Comparison of ENCODE assay signal across 9 mouse cellular contexts in the genomic region with DNA sequence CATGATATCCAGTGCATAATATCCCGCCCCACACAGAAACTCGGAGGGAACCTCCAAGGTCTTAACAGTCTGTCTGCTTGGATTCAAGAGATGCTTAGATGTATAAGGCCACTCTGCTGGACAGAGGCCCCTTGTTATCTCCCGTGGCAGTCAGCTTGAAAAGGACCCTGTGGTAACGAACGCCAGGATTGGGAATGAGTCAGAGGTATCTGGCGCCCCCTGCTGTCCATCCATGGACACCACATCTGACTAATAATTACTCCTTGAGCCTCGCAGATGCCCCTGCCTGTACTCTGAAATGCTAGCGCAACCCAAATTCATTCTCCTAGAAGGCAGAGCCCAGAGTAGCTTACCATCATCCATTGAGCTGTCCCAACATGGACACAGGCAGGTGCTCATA. TPM values are rescaled to one million over a fixed set of nuclear protein-coding genes. Genes with fewer than 3 reads are reported as not detected.
DNase-seq lines count a peak whose midpoint lies in the region; ATAC-seq and TF ChIP-seq lines count a peak whose summit lies in the region.
"Had no signal": no experiment of that assay in that cellular context is flagged by ENCODE, and none has a peak within 500 bp of the region (broad histone marks: within the 10 kb centered on the region; RNA-seq: fewer than 3 reads in every experiment).

No protein-coding gene starts in this region.

- no peaks in the 10 kb centered on the region for H3K4me1 ChIP-seq in ES-Bruce4 (ENCODE audit: control insufficient read depth, insufficient read depth, low read length)
- H3K4me1 ChIP-seq in bone marrow macrophage, adult 2 months (ENCODE audit: control insufficient read depth, insufficient read depth, low read length), result peaks cover 6% of the 10 kb centered on the region; the same call in 1 of the 2 replicates
- no peaks in the 10 kb centered on the region for H3K4me1 ChIP-seq in embryonic fibroblast, embryonic 13.5 days (ENCODE audit: control insufficient read depth, insufficient read depth, low read length)
- H3K4me1 ChIP-seq in lung, adult 2 months (ENCODE audit: control insufficient read depth, insufficient read depth, low read length), result no peaks in the 10 kb centered on the region
- H3K4me1 ChIP-seq in neural tube, embryonic 15.5 days, result peaks cover 16% of the 10 kb centered on the region

- H3K36me3 ChIP-seq in ES-Bruce4 (ENCODE audit: control insufficient read depth, insufficient read depth, low read length, poor library complexity, severe bottlenecking), result no peaks in the 10 kb centered on the region
- no peaks in the 10 kb centered on the region for H3K36me3 ChIP-seq in neural tube, embryonic 15.5 days

- ATAC-seq in neural tube, embryonic 15.5 days (ENCODE audit: low FRiP score), result peak; percentile 53

- peak; percentile 74 to 80 for DNase-seq in heart, postnatal 14 days
- peak; percentile 87 to 88 for DNase-seq in kidney, postnatal 4 days
- peak; percentile 64 for DNase-seq in lung, adult 2 months
- peak; percentile 38 for DNase-seq in urinary bladder, adult 2 months (ENCODE audit: low spot score)

- no peak overlapping the region for H3K27ac ChIP-seq in ES-Bruce4 (ENCODE audit: insufficient read depth, low read length)
- H3K27ac ChIP-seq in bone marrow macrophage, adult 2 months (ENCODE audit: insufficient read depth, low read depth, low read length), result no peak overlapping the region
- no peak overlapping the region for H3K27ac ChIP-seq in embryonic fibroblast, embryonic 13.5 days (ENCODE audit: insufficient read depth, low read length)
- 0 out of 2 replicates have a peak overlapping the region, but pooled peaks have one; percentile 13 for H3K27ac ChIP-seq in neural tube, embryonic 15.5 days (replicated peaks)

- intact Hi-C loops in heart, postnatal 14 days (cut with DNase I), result loop anchor here (1.0 to 2.0 kb wide), 3 partner anchors 33 to 187 kb away; no protein-coding TSS in a partner anchor

- H3K27me3 ChIP-seq in ES-Bruce4 (ENCODE audit: control insufficient read depth, insufficient read depth, low read length, poor library complexity, severe bottlenecking), result no peaks in the 10 kb centered on the region
- H3K27me3 ChIP-seq in neural tube, embryonic 15.5 days (replicated peaks), result 0 out of 2 replicates have a peak, but pooled peaks cover 3% of the 10 kb centered on the region

- no peak for TF ChIP-seq POLR2A in ES-Bruce4 (IDR thresholded peaks at IDR 0.05; ENCODE audit: insufficient read depth, low read length)
- no peak for TF ChIP-seq POLR2A in bone marrow macrophage, adult 2 months (IDR thresholded peaks at IDR 0.05; ENCODE audit: borderline replicate concordance, low read depth, low read length)
- TF ChIP-seq POLR2A in embryonic fibroblast, embryonic 13.5 days (IDR thresholded peaks at IDR 0.05; ENCODE audit: low read depth, low read length), result no peak
- TF ChIP-seq POLR2A in lung, adult 2 months (IDR thresholded peaks at IDR 0.05; ENCODE audit: borderline replicate concordance, extremely low read depth, low read depth, low read length), result no peak

- H3K4me2 ChIP-seq in neural tube, embryonic 15.5 days, result peak overlapping the region; percentile 28

- WGBS in lung, adult 2 months, result 8% methylated on average over 8 of the region's 8 CpGs
- 8% methylated on average over 8 of the region's 8 CpGs for WGBS in neural tube, embryonic 15.5 days

- H3K9me3 ChIP-seq in ES-Bruce4 (replicated peaks; ENCODE audit: control insufficient read depth, insufficient read depth, low read length, poor library complexity, severe bottlenecking), result no peaks in the 10 kb centered on the region
- no peaks in the 10 kb centered on the region for H3K9me3 ChIP-seq in neural tube, embryonic 15.5 days (replicated peaks)

- no peak overlapping the region for H3K9ac ChIP-seq in ES-Bruce4 (ENCODE audit: low read depth, poor library complexity, severe bottlenecking)
- H3K9ac ChIP-seq in neural tube, embryonic 15.5 days (replicated peaks), result peak overlapping the region; percentile 1; the same call in 1 of the 2 replicates

- peak; percentile 87 for TF ChIP-seq CTCF in ES-Bruce4 (IDR thresholded peaks at IDR 0.05; ENCODE audit: low read depth, low read length)
- peak; percentile 91 for TF ChIP-seq CTCF in bone marrow macrophage, adult 2 months (IDR thresholded peaks at IDR 0.05; ENCODE audit: low read depth, low read length)
- TF ChIP-seq CTCF in embryonic fibroblast, embryonic 13.5 days (IDR thresholded peaks at IDR 0.05; ENCODE audit: borderline replicate concordance, insufficient read depth, low read length), result peak; percentile 71; the same call in 1 of the 2 replicates
- TF ChIP-seq CTCF in lung, adult 2 months (IDR thresholded peaks at IDR 0.05; ENCODE audit: insufficient read depth, low read length), result peak; percentile 88

- no peak overlapping the region for H3K4me3 ChIP-seq in ES-Bruce4 (ENCODE audit: low read depth, low read length)
- 0 out of 2 replicates have a peak overlapping the region, but pooled peaks have one; percentile 2 for H3K4me3 ChIP-seq in bone marrow macrophage, adult 2 months (ENCODE audit: insufficient read depth, low read length)
- H3K4me3 ChIP-seq in embryonic fibroblast, embryonic 13.5 days (ENCODE audit: insufficient read depth, low read length), result no peak overlapping the region
- no peak overlapping the region for H3K4me3 ChIP-seq in lung, adult 2 months (replicated peaks; ENCODE audit: extremely low read depth, low read depth, low read length)
- H3K4me3 ChIP-seq in neural tube, embryonic 15.5 days (replicated peaks), result no peak overlapping the region

- no peak for TF ChIP-seq EP300 in ES-Bruce4 (IDR thresholded peaks at IDR 0.05; ENCODE audit: insufficient read depth, low read depth, low read length)

RNA-seq across cellular contexts. Expression of gene Otos, which starts 0.9 kb away (rescaled TPM):
- not detected in 2 replicates for polyA plus RNA-seq in ES-Bruce4 (2011; ENCODE audit: insufficient read depth, insufficient read length, low read depth, missing spikeins)
- polyA plus RNA-seq in bone marrow macrophage, adult 2 months (2012; ENCODE audit: insufficient read depth, insufficient read length, missing spikeins), result 0.80 TPM in 1 of 2 replicates, not detected in the other
- polyA plus RNA-seq in embryonic fibroblast, embryonic 13.5 days (2011; ENCODE audit: insufficient read length, low read depth, missing spikeins), result not detected in 2 replicates
- not detected for total RNA-seq in heart, postnatal 14 days (2021)
- polyA plus RNA-seq in lung, adult 2 months (2012; rRNA removed), result 0.18 TPM in 1 of 2 replicates, not detected in the other
- 0.33 and 0.73 TPM in 2 replicates for polyA plus RNA-seq in neural tube, embryonic 15.5 days (2015; fragmentation: Nextera tagmentation; extraction: Ambion mirVana)
- polyA plus RNA-seq in urinary bladder, adult 2 months (2012; rRNA removed), result 0.14 and 0.15 TPM in 2 replicates

RNA-seq across cellular contexts. Expression of gene Cops9, which starts 6.0 kb away (rescaled TPM):
- polyA plus RNA-seq in ES-Bruce4 (2011; ENCODE audit: insufficient read depth, insufficient read length, low read depth, missing spikeins), result 107 and 119 TPM in 2 replicates
- polyA plus RNA-seq in bone marrow macrophage, adult 2 months (2012; ENCODE audit: insufficient read depth, insufficient read length, missing spikeins), result 221 and 248 TPM in 2 replicates
- 188 and 227 TPM in 2 replicates for polyA plus RNA-seq in embryonic fibroblast, embryonic 13.5 days (2011; ENCODE audit: insufficient read length, low read depth, missing spikeins)
- 100 to 1,000 TPM; 217 to 236 TPM for total RNA-seq in heart, postnatal 14 days (2021)
- 73.6 and 107 TPM in 2 replicates for polyA plus RNA-seq in lung, adult 2 months (2012; rRNA removed)
- 541 and 661 TPM in 2 replicates for polyA plus RNA-seq in neural tube, embryonic 15.5 days (2015; fragmentation: Nextera tagmentation; extraction: Ambion mirVana)
- 247 and 282 TPM in 2 replicates for polyA plus RNA-seq in urinary bladder, adult 2 months (2012; rRNA removed)

RNA-seq across cellular contexts. Expression of gene Olfr12, which starts 30.2 kb away (rescaled TPM):
- not detected in 2 replicates for polyA plus RNA-seq in ES-Bruce4 (2011; ENCODE audit: insufficient read depth, insufficient read length, low read depth, missing spikeins)
- polyA plus RNA-seq in bone marrow macrophage, adult 2 months (2012; ENCODE audit: insufficient read depth, insufficient read length, missing spikeins), result not detected in 2 replicates
- not detected in 2 replicates for polyA plus RNA-seq in embryonic fibroblast, embryonic 13.5 days (2011; ENCODE audit: insufficient read length, low read depth, missing spikeins)
- total RNA-seq in heart, postnatal 14 days (2021), result not detected
- polyA plus RNA-seq in lung, adult 2 months (2012; rRNA removed), result not detected in 2 replicates
- polyA plus RNA-seq in neural tube, embryonic 15.5 days (2015; fragmentation: Nextera tagmentation; extraction: Ambion mirVana), result not detected in 2 replicates
- polyA plus RNA-seq in urinary bladder, adult 2 months (2012; rRNA removed), result not detected in 2 replicates
- total RNA-seq: left cerebral cortex, adult 8-10 months had no signal

RNA-seq across cellular contexts. Expression of gene Olfr1410, which starts 42.2 kb away (rescaled TPM):
- polyA plus RNA-seq in ES-Bruce4 (2011; ENCODE audit: insufficient read depth, insufficient read length, low read depth, missing spikeins), result not detected in 2 replicates
- not detected in 2 replicates for polyA plus RNA-seq in bone marrow macrophage, adult 2 months (2012; ENCODE audit: insufficient read depth, insufficient read length, missing spikeins)
- polyA plus RNA-seq in embryonic fibroblast, embryonic 13.5 days (2011; ENCODE audit: insufficient read length, low read depth, missing spikeins), result not detected in 2 replicates
- total RNA-seq in heart, postnatal 14 days (2021), result not detected
- not detected in 2 replicates for polyA plus RNA-seq in lung, adult 2 months (2012; rRNA removed)
- polyA plus RNA-seq in neural tube, embryonic 15.5 days (2015; fragmentation: Nextera tagmentation; extraction: Ambion mirVana), result not detected in 2 replicates
- polyA plus RNA-seq in urinary bladder, adult 2 months (2012; rRNA removed), result not detected in 2 replicates
- total RNA-seq: left cerebral cortex, adult 8-10 months had no signal

RNA-seq across cellular contexts. Expression of gene Olfr1411, which starts 53.5 kb away (rescaled TPM):
- polyA plus RNA-seq in ES-Bruce4 (2011; ENCODE audit: insufficient read depth, insufficient read length, low read depth, missing spikeins), result not detected in 2 replicates
- not detected in 2 replicates for polyA plus RNA-seq in bone marrow macrophage, adult 2 months (2012; ENCODE audit: insufficient read depth, insufficient read length, missing spikeins)
- polyA plus RNA-seq in embryonic fibroblast, embryonic 13.5 days (2011; ENCODE audit: insufficient read length, low read depth, missing spikeins), result not detected in 2 replicates
- not detected for total RNA-seq in heart, postnatal 14 days (2021)
- polyA plus RNA-seq in lung, adult 2 months (2012; rRNA removed), result not detected in 2 replicates
- not detected in 2 replicates for polyA plus RNA-seq in neural tube, embryonic 15.5 days (2015; fragmentation: Nextera tagmentation; extraction: Ambion mirVana)
- polyA plus RNA-seq in urinary bladder, adult 2 months (2012; rRNA removed), result not detected in 2 replicates
- total RNA-seq: left cerebral cortex, adult 8-10 months had no signal
